Mouse (Mus musculus) left cerebral cortex, postnatal 10 days (tissue): ENCODE results near the gene Ifna6. TPM values are rescaled to one million over a fixed set of nuclear protein-coding genes. Genes with fewer than 3 reads are reported as not detected.
"Not testable (repeated sequence)": the region's sequence is repeated elsewhere in the genome, so short reads cannot be mapped to it uniquely, and the experiment has no call there.

Source experiments
- DNase-seq, 2 experiments: peaks; one replicate each; pipeline ENCODE4 v3.0.0; 2021 to 2022; ENCODE audit warnings: low spot score in 2 of 2, mixed read lengths in 1 of 2; ENCODE audit errors: extremely low spot score in 1 of 2
- intact Hi-C: fragments of 180-260 bp; cut with DNase I; formaldehyde crosslinking; loops from one replicate; pipeline ENCODE4 v1.15.1; 2025
- total RNA-seq, 2 experiments: library from RNA; stranded (reverse); gene quantifications; 2 replicates each; pipeline ENCODE4 v1.2.3; 2021

Ifna6 gene
- not detected for total RNA-seq

- intact Hi-C loops = loop anchor here (10.0 kb wide), 1 partner anchor 142 kb away; the partner anchor contains the start of gene Ifna2
- not testable (repeated sequence) for DNase-seq
These were observed at the start of gene Ifna6 for GRCm38 (mm10) chr4:88827116-88827515. TSS of gene Ifna6 (plus strand) at chr4:88827416.

GRCm38 (mm10) chr4:88779550-88779949 is 47.7 kb upstream of the Ifna6 start, which contains the start of gene Gm13272:
TSS of gene Gm13272 (plus strand) at chr4:88779850.
- DNase-seq, intact Hi-C loops: not testable (repeated sequence)

GRCm38 (mm10) chr4:88780320-88780719 is 46.9 kb upstream of the Ifna6 start:
- DNase-seq = not testable (repeated sequence)

GRCm38 (mm10) chr4:88781831-88782230 is 45.4 kb upstream of the Ifna6 start, which contains the start of gene Ifnz:
TSS of gene Ifnz (plus strand) at chr4:88782131.
- DNase-seq, intact Hi-C loops: not testable (repeated sequence)

More at GRCm38 (mm10) chr4:88780320-88780719, 46.9 kb upstream of the Ifna6 start:
- intact Hi-C loops = not testable (repeated sequence)

GRCm38 (mm10) chr4:88782335-88782734 is 44.9 kb upstream of the Ifna6 start:
- DNase-seq, intact Hi-C loops: not testable (repeated sequence)

GRCm38 (mm10) chr4:88785409-88785808 is 41.8 kb upstream of the Ifna6 start, which contains the start of gene Gm13276:
TSS of gene Gm13276 (plus strand) at chr4:88785709.
- intact Hi-C loops, DNase-seq: not testable (repeated sequence)

GRCm38 (mm10) chr4:88788402-88788801 is 38.8 kb upstream of the Ifna6 start, which contains the start of gene Gm13277:
TSS of gene Gm13277 (plus strand) at chr4:88788632.
- peak; percentile 57 to 63 for DNase-seq
- intact Hi-C loops = not testable (repeated sequence)

GRCm38 (mm10) chr4:88791250-88791649 is 36.0 kb upstream of the Ifna6 start, which contains the start of gene Gm13278:
TSS of gene Gm13278 (plus strand) at chr4:88791550.
- DNase-seq, intact Hi-C loops: not testable (repeated sequence)

GRCm38 (mm10) chr4:88793936-88794675 is 33.1 kb upstream of the Ifna6 start, which contains the start of gene Gm13275:
TSS of gene Gm13275 (plus strand) at chr4:88794487.
- intact Hi-C loops = not testable (repeated sequence)
- peak; percentile 38 to 44 for DNase-seq

GRCm38 (mm10) chr4:88797097-88797496 is 30.1 kb upstream of the Ifna6 start, which contains the start of gene Gm13279:
TSS of gene Gm13279 (plus strand) at chr4:88797397.
- DNase-seq, intact Hi-C loops: not testable (repeated sequence)

GRCm38 (mm10) chr4:88799365-88799764 is 27.9 kb upstream of the Ifna6 start, which contains the start of gene Gm13285:
TSS of gene Gm13285 (plus strand) at chr4:88799665.
- DNase-seq, intact Hi-C loops: not testable (repeated sequence)

GRCm38 (mm10) chr4:88802954-88803353 is 24.3 kb upstream of the Ifna6 start, which contains the start of gene Gm13287:
TSS of gene Gm13287 (plus strand) at chr4:88803254.
- intact Hi-C loops, DNase-seq: not testable (repeated sequence)

GRCm38 (mm10) chr4:88805231-88805630 is 22.0 kb upstream of the Ifna6 start, which contains the start of gene Gm13288:
TSS of gene Gm13288 (plus strand) at chr4:88805531.
- intact Hi-C loops, DNase-seq: not testable (repeated sequence)

GRCm38 (mm10) chr4:88805761-88806160 is 21.5 kb upstream of the Ifna6 start:
- DNase-seq = peak in 1 of 2 experiments; percentile 30
- intact Hi-C loops = not testable (repeated sequence)

- DNase-seq = no peak
- intact Hi-C loops = no loop called here
These were observed 11.3 kb upstream of the Ifna6 start, which contains the start of gene Ifna7 for GRCm38 (mm10) chr4:88815928-88816327. TSS of gene Ifna7 (plus strand) at chr4:88816228.

GRCm38 (mm10) chr4:88819659-88820058 is 7.6 kb upstream of the Ifna6 start, which contains the start of gene Ifna11:
TSS of gene Ifna11 (plus strand) at chr4:88819959.
- no peak for DNase-seq
- intact Hi-C loops = loop anchor here (10.0 kb wide), 1 partner anchor 135 kb away; the partner anchor contains the start of gene Ifna2

GRCm38 (mm10) chr4:88822995-88823394 is 4.2 kb upstream of the Ifna6 start:
- DNase-seq = peak in 1 of 2 experiments; percentile 17
- intact Hi-C loops = loop anchor here (10.0 kb wide), 1 partner anchor 138 kb away; the partner anchor contains the start of gene Ifna2

GRCm38 (mm10) chr4:88830523-88830922 is 3.3 kb downstream of the Ifna6 start:
- intact Hi-C loops = no loop called here
- DNase-seq = peak; percentile 11 to 26

- DNase-seq, intact Hi-C loops: not testable (repeated sequence)
These were observed 8.0 kb downstream of the Ifna6 start, which contains the start of gene Ifna5 for GRCm38 (mm10) chr4:88835225-88835624. TSS of gene Ifna5 (plus strand) at chr4:88835525.
